Mouse (Mus musculus) forebrain, embryonic 15.5 days (tissue): ENCODE measurements around the gene Ncoa3. TPM values are rescaled to one million over a fixed set of nuclear protein-coding genes. Genes with fewer than 3 reads are reported as not detected.

Experiments used
- ATAC-seq: fragments of 200-750 bp; cut with Nextera tagmentation; replicated peaks from 2 replicates; pipeline ENCODE4 v1.8.0; 2017; ENCODE audit warnings: mild to moderate bottlenecking, moderate TSS enrichment, moderate library complexity
- H3K27ac ChIP-seq: fragments of 300-500 bp; sonication (generic); replicated peaks from 2 replicates; pipeline ENCODE4 v1.5.1; 2015; ENCODE audit warnings: mild to moderate bottlenecking, inconsistent platforms
- H3K27me3 ChIP-seq: fragments of 300-500 bp; sonication (generic); 2 replicates; pipeline ENCODE4 v1.6.1; 2015; ENCODE audit warnings: inconsistent platforms
- H3K36me3 ChIP-seq: fragments of 300-500 bp; sonication (generic); 2 replicates; pipeline ENCODE4 v1.6.1; 2015; ENCODE audit warnings: mild to moderate bottlenecking, inconsistent platforms
- H3K4me1 ChIP-seq: fragments of 300-500 bp; sonication (generic); 2 replicates; pipeline ENCODE4 v1.6.1; 2015; ENCODE audit warnings: inconsistent platforms
- H3K4me2 ChIP-seq: fragments of 300-500 bp; sonication (generic); replicated peaks from 2 replicates; pipeline ENCODE4 v1.6.1; 2015; ENCODE audit warnings: mild to moderate bottlenecking, inconsistent platforms
- H3K4me3 ChIP-seq: fragments of 300-500 bp; sonication (generic); 2 replicates; pipeline ENCODE4 v1.5.1; 2015; ENCODE audit warnings: mild to moderate bottlenecking, inconsistent platforms
- H3K9ac ChIP-seq: fragments of 300-500 bp; sonication (generic); replicated peaks from 2 replicates; pipeline ENCODE4 v1.6.1; 2015; ENCODE audit warnings: mild to moderate bottlenecking, inconsistent platforms
- H3K9me3 ChIP-seq: fragments of 300-500 bp; sonication (generic); 2 replicates; pipeline ENCODE4 v1.6.1; 2016; ENCODE audit warnings: inconsistent platforms
- WGBS: fragments of 180-500 bp; shearing (Covaris S2); methylation state at CpG from one replicate; pipeline ENCODE4 v1.1.7; 2015; ENCODE audit warnings: mixed read lengths; 5-methylcytosine and 5-hydroxymethylcytosine counted together
- polyA plus RNA-seq: library from polyadenylated mRNA; unstranded; fragments of >200 nt; fragmentation: Nextera tagmentation; extraction: Ambion mirVana; gene quantifications from 2 replicates; pipeline ENCODE4 v1.2.1, GENCODE M21; 2015

Gene Ncoa3
- polyA plus RNA-seq, 1 experiment from 2014 or later, result 9.7 TPM

GRCm38 (mm10) chr2:165997256-165997967 is 5.0 kb downstream of the Ncoa3 start:
- H3K4me3 ChIP-seq, result no peak overlapping the region
- H3K4me2 ChIP-seq, result no peak overlapping the region
- WGBS, result 92% methylated on average over 8 of the region's 8 CpGs
- H3K9ac ChIP-seq, result no peak overlapping the region
- H3K27ac ChIP-seq, result no peak overlapping the region
- no peaks in the 10 kb centered on the region for H3K36me3 ChIP-seq
- no peaks in the 10 kb centered on the region for H3K9me3 ChIP-seq
- no peaks in the 10 kb centered on the region for H3K27me3 ChIP-seq
- peaks cover 34% of the 10 kb centered on the region for H3K4me1 ChIP-seq
- ATAC-seq, result no peak

- no peak overlapping the region for H3K4me2 ChIP-seq
- no peaks in the 10 kb centered on the region for H3K27me3 ChIP-seq
- H3K9ac ChIP-seq, result no peak overlapping the region
- H3K4me3 ChIP-seq, result no peak overlapping the region
- H3K9me3 ChIP-seq, result no peaks in the 10 kb centered on the region
- WGBS, result 41% methylated on average over 4 of the region's 4 CpGs
- H3K27ac ChIP-seq, result no peak overlapping the region
- ATAC-seq, result no peak
- no peaks in the 10 kb centered on the region for H3K36me3 ChIP-seq
- peaks cover 28% of the 10 kb centered on the region for H3K4me1 ChIP-seq
These were observed 6.5 kb downstream of the Ncoa3 start for GRCm38 (mm10) chr2:165998969-165999368.

- peaks cover 24% of the 10 kb centered on the region for H3K4me1 ChIP-seq
- no peak overlapping the region for H3K4me2 ChIP-seq
- 8% methylated on average over 5 of the region's 5 CpGs for WGBS
- H3K36me3 ChIP-seq, result no peaks in the 10 kb centered on the region
- H3K9ac ChIP-seq, result no peak overlapping the region
- H3K27me3 ChIP-seq, result no peaks in the 10 kb centered on the region
- no peak for ATAC-seq
- H3K4me3 ChIP-seq, result no peak overlapping the region
- no peaks in the 10 kb centered on the region for H3K9me3 ChIP-seq
- H3K27ac ChIP-seq, result no peak overlapping the region
These were observed 7.4 kb downstream of the Ncoa3 start for GRCm38 (mm10) chr2:165999790-166000189.

GRCm38 (mm10) chr2:166000242-166000641 is 7.8 kb downstream of the Ncoa3 start:
- H3K27ac ChIP-seq, result peak overlapping the region; percentile 74
- no peak overlapping the region for H3K4me3 ChIP-seq
- H3K9me3 ChIP-seq, result no peaks in the 10 kb centered on the region
- 6% methylated on average over 5 of the region's 5 CpGs for WGBS
- H3K36me3 ChIP-seq, result no peaks in the 10 kb centered on the region
- no peaks in the 10 kb centered on the region for H3K27me3 ChIP-seq
- no peak overlapping the region for H3K4me2 ChIP-seq
- H3K9ac ChIP-seq, result no peak overlapping the region
- no peak for ATAC-seq
- peaks cover 24% of the 10 kb centered on the region for H3K4me1 ChIP-seq

- H3K27me3 ChIP-seq, result no peaks in the 10 kb centered on the region
- H3K36me3 ChIP-seq, result no peaks in the 10 kb centered on the region
- H3K4me3 ChIP-seq, result no peak overlapping the region
- H3K4me2 ChIP-seq, result no peak overlapping the region
- no peaks in the 10 kb centered on the region for H3K9me3 ChIP-seq
- H3K27ac ChIP-seq, result peak overlapping the region; percentile 74
- 5% methylated on average over 5 of the region's 5 CpGs for WGBS
- H3K9ac ChIP-seq, result no peak overlapping the region
- peaks cover 24% of the 10 kb centered on the region for H3K4me1 ChIP-seq
- no peak for ATAC-seq
These were observed 8.3 kb downstream of the Ncoa3 start for GRCm38 (mm10) chr2:166000769-166001168.

GRCm38 (mm10) chr2:166001362-166001761 is 8.9 kb downstream of the Ncoa3 start:
- no peaks in the 10 kb centered on the region for H3K27me3 ChIP-seq
- H3K9ac ChIP-seq, result no peak overlapping the region
- no peak overlapping the region for H3K4me3 ChIP-seq
- peaks cover 24% of the 10 kb centered on the region for H3K4me1 ChIP-seq
- WGBS, result 26% methylated on average over 2 of the region's 2 CpGs
- H3K36me3 ChIP-seq, result no peaks in the 10 kb centered on the region
- peak overlapping the region; percentile 74 for H3K27ac ChIP-seq
- no peak overlapping the region for H3K4me2 ChIP-seq
- no peaks in the 10 kb centered on the region for H3K9me3 ChIP-seq
- ATAC-seq, result no peak

- no peak for ATAC-seq
- Histone ChIP-seq H3K36me3 (no peaks in the 10 kb centered on the region), H3K9me3 (no peaks in the 10 kb centered on the region), H3K4me3 (no peak overlapping the region), H3K4me2 (no peak overlapping the region), H3K4me1 (peaks cover 24% of the 10 kb centered on the region), H3K9ac (no peak overlapping the region), H3K27me3 (no peaks in the 10 kb centered on the region), H3K27ac (no peak overlapping the region)
- WGBS, result 71% methylated on average over 2 of the region's 2 CpGs
These were observed 9.3 kb downstream of the Ncoa3 start for GRCm38 (mm10) chr2:166001768-166002167.

GRCm38 (mm10) chr2:166002429-166002828 is 10.0 kb downstream of the Ncoa3 start:
- peaks cover 24% of the 10 kb centered on the region for H3K4me1 ChIP-seq
- H3K27ac ChIP-seq, result no peak overlapping the region
- no peaks in the 10 kb centered on the region for H3K36me3 ChIP-seq
- no peak overlapping the region for H3K9ac ChIP-seq
- whole genome bisulfite sequencing, result 76% methylated on average over 4 of the region's 4 CpGs
- no peak overlapping the region for H3K4me2 ChIP-seq
- H3K27me3 ChIP-seq, result no peaks in the 10 kb centered on the region
- ATAC-seq, result no peak
- H3K9me3 ChIP-seq, result no peaks in the 10 kb centered on the region
- H3K4me3 ChIP-seq, result no peak overlapping the region

- Histone ChIP-seq H3K9me3 (no peaks in the 10 kb centered on the region), H3K9ac (no peak overlapping the region), H3K27ac (no peak overlapping the region), H3K4me1 (peaks cover 24% of the 10 kb centered on the region), H3K27me3 (no peaks in the 10 kb centered on the region), H3K4me2 (no peak overlapping the region), H3K36me3 (no peaks in the 10 kb centered on the region), H3K4me3 (no peak overlapping the region)
- 74% methylated on average over 1 of the region's 1 CpGs for WGBS
- no peak for ATAC-seq
These were observed 10.6 kb downstream of the Ncoa3 start for GRCm38 (mm10) chr2:166003004-166003403.

- no peak for ATAC-seq
- H3K9ac ChIP-seq, result no peak overlapping the region
- no peaks in the 10 kb centered on the region for H3K27me3 ChIP-seq
- H3K4me1 ChIP-seq, result peaks cover 33% of the 10 kb centered on the region
- H3K4me2 ChIP-seq, result no peak overlapping the region
- H3K36me3 ChIP-seq, result no peaks in the 10 kb centered on the region
- no peak overlapping the region for H3K4me3 ChIP-seq
- H3K27ac ChIP-seq, result no peak overlapping the region
- WGBS, result 82% methylated on average over 6 of the region's 6 CpGs
- no peaks in the 10 kb centered on the region for H3K9me3 ChIP-seq
These were observed 14.6 kb downstream of the Ncoa3 start for GRCm38 (mm10) chr2:166007046-166007445.

GRCm38 (mm10) chr2:166008558-166009392 is 16.3 kb downstream of the Ncoa3 start:
- H3K4me1 ChIP-seq, result peaks cover 33% of the 10 kb centered on the region
- peak overlapping the region; percentile 78 for H3K27ac ChIP-seq
- H3K9me3 ChIP-seq, result no peaks in the 10 kb centered on the region
- no peaks in the 10 kb centered on the region for H3K36me3 ChIP-seq
- no peak overlapping the region for H3K4me2 ChIP-seq
- WGBS, result 39% methylated on average over 8 of the region's 8 CpGs
- no peak for ATAC-seq
- H3K27me3 ChIP-seq, result no peaks in the 10 kb centered on the region
- H3K9ac ChIP-seq, result 0 out of 2 replicates have a peak overlapping the region, but pooled peaks have one; percentile 24
- no peak overlapping the region for H3K4me3 ChIP-seq

GRCm38 (mm10) chr2:166009393-166009947 is 17.0 kb downstream of the Ncoa3 start:
- ATAC-seq, result 0 out of 2 replicates have a peak, but pooled peaks have one; percentile 46
- Histone ChIP-seq H3K4me3 (no peak overlapping the region), H3K9me3 (no peaks in the 10 kb centered on the region), H3K4me1 (peaks cover 33% of the 10 kb centered on the region), H3K27ac (peak overlapping the region; percentile 78), H3K9ac (no peak overlapping the region), H3K4me2 (no peak overlapping the region), H3K27me3 (no peaks in the 10 kb centered on the region), H3K36me3 (no peaks in the 10 kb centered on the region)
- WGBS, result 69% methylated on average over 3 of the region's 3 CpGs
